Mouse (Mus musculus) Patski (cell line): ENCODE data around the gene Fbxo8. TPM values are rescaled to one million over a fixed set of nuclear protein-coding genes. Genes with fewer than 3 reads are reported as not detected.

Source experiments
- ATAC-seq: fragments of 100-300 bp; one replicate; pipeline ENCODE4 v1.8.0; 2021
- CTCF ChIA-PET: fragments of 350-600 bp; sonication (Branson Sonifier 250); formaldehyde crosslinking; loops from one replicate; lab custom pipeline; 2022; ENCODE audit warnings: inconsistent platforms; lab: Charles Lee
- POLR2A ChIA-PET: fragments of 350-600 bp; sonication (Branson Sonifier 250); formaldehyde crosslinking; loops from one replicate; lab custom pipeline; 2022; ENCODE audit warnings: antibody characterized with exemption, inconsistent platforms; lab: Charles Lee
- DNase-seq: peaks from one replicate; pipeline ENCODE4 v3.0.0-alpha.2; 2011; ENCODE audit warnings: low read depth, low spot score
- H3K27me3 ChIP-seq: fragments of 371-371 bp; one replicate; pipeline ENCODE4 v1.5.1; 2021
- CTCF ChIP-seq: fragments of 100-300 bp; IDR thresholded peaks from one replicate; pipeline ENCODE4 v1.5.1; 2021
- in situ Hi-C: fragments of 300-500 bp; cut with MboI; formaldehyde crosslinking; loops from 3 replicates; pipeline ENCODE4 v1.11.1; 2018; ENCODE audit warnings: low pct_unique_long_range_greater_than_20kb, mixed read lengths
- polyA plus RNA-seq: library from polyadenylated mRNA; unstranded; gene quantifications from one replicate; pipeline ENCODE4 v1.2.3, GENCODE M21; 2021

The Fbxo8 gene
- polyA plus RNA-seq, 1 experiment from 2014 or later, result 45.3 TPM

DNA sequence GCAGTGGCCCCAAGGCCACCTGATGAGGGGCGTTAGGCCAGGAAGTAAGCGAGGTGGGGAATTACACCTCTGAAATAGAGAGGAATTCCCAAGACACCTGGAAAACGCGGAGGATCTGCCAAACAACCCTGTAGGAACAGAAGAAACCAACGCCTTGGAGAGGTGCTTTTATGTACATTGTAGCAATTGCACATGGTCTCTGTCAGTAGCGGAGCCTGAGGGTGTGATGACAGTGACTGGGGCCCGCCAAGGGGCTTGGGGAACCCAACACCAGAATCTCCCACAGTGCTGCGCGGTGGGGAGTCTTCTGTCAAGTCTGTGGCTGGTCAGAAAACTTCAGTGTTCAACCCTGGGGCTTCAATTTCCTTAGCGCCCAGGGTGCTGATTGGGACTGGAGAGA, 72.5 kb downstream of the Fbxo8 start:
- in situ Hi-C loops, result loop anchor here (25.0 kb wide), 1 partner anchor 561 kb away; no protein-coding TSS in a partner anchor
- no peak for TF ChIP-seq CTCF
- peaks cover 41% of the 10 kb centered on the region for H3K27me3 ChIP-seq
- ChIA-PET POLR2A (no interaction called here), CTCF (interaction anchor here (2.3 kb wide), 1 partner anchor 8 kb away, joined by 12 read pairs; no protein-coding TSS in a partner anchor)
- DNase-seq (no peak), ATAC-seq (no peak)

DNA sequence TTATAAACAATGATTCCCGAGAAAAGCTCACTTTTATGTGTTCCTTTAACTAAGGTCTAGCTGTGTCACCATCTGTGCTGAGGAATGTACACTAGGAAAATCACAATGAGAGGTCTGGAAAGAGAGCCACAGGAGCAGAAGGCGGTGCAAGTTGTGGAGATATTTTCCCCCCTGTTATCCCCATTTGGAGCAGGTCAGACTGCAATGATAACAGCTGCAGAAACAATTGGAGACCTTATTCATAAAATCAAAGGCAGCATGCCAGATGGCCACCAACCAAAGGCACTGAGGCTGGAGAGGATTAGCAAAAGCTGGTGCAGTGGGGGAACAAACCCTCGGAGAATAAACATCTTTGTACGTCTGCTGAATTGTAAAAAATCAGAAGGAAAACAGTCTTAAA, 78.3 kb downstream of the Fbxo8 start:
- ATAC-seq (no peak), DNase-seq (no peak)
- no peak for TF ChIP-seq CTCF
- peaks cover 58% of the 10 kb centered on the region for H3K27me3 ChIP-seq
- in situ Hi-C loops, result no loop called here
- CTCF ChIA-PET, result interaction anchor here (1.2 to 3.8 kb wide), 3 partner anchors 13 to 302 kb away, joined by 3 to 21 read pairs (median 3); no protein-coding TSS in a partner anchor
- POLR2A ChIA-PET, result no interaction called here

DNA sequence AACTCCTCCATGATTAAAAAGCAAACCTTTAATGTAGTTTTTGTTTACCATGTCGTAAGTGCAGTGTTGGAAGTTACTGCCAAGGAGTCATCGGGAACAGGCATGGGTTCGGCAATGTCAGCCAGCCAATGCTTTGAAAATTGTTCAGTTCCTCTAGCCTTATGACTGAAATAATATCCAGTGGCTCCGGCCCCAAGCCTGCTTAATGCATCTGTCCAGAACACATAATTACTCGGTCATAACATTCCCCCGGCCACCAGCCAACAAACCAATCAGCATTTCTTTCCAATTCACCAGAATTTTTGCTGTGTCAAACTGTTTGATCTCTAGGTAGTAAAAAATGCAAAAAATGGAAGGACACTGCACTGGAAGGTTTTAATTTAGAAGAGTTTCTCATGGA, 88.4 kb downstream of the Fbxo8 start:
- H3K27me3 ChIP-seq, result peaks cover 61% of the 10 kb centered on the region
- POLR2A ChIA-PET, result no interaction called here
- in situ Hi-C loops, result no loop called here
- ATAC-seq (no peak), DNase-seq (no peak)
- CTCF ChIA-PET, result no interaction called here
- TF ChIP-seq CTCF, result no peak

Other genes starting within 250 kb of the Fbxo8 start
- gene Cep44, start within 50 bp of the Fbxo8 start, polyA plus RNA-seq, result 29.0 TPM